Mouse (Mus musculus): ENCODE measurements around the gene B3galnt2.
"Not testable (repeated sequence)": the region's sequence is repeated elsewhere in the genome, so short reads cannot be mapped to it uniquely, and the experiment has no call there.

The B3galnt2 gene

GRCm38 (mm10) chr13:14011454-14011995 lies 57.3 kb downstream of the B3galnt2 start:
- DNase-seq = no peak

- DNase-seq = no peak
These were observed 59.7 kb downstream of the B3galnt2 start for GRCm38 (mm10) chr13:14014001-14014400.

GRCm38 (mm10) chr13:14014540-14014939 lies 60.3 kb downstream of the B3galnt2 start:
- no peak for DNase-seq

GRCm38 (mm10) chr13:14015609-14016008 lies 61.3 kb downstream of the B3galnt2 start:
- DNase-seq = no peak

- DNase-seq = no peak
These were observed 64.0 kb downstream of the B3galnt2 start for GRCm38 (mm10) chr13:14018283-14018682.

GRCm38 (mm10) chr13:14018852-14019251 lies 64.6 kb downstream of the B3galnt2 start:
- DNase-seq = no peak

- DNase-seq = not testable (repeated sequence)
These were observed 67.1 kb downstream of the B3galnt2 start for GRCm38 (mm10) chr13:14021417-14021816.

- no peak for DNase-seq
These were observed 71.3 kb downstream of the B3galnt2 start for GRCm38 (mm10) chr13:14025554-14025953.

GRCm38 (mm10) chr13:14026154-14026820 lies 72.0 kb downstream of the B3galnt2 start:
- no peak for DNase-seq

- DNase-seq = no peak
These were observed 79.2 kb downstream of the B3galnt2 start for GRCm38 (mm10) chr13:14033309-14034072.

- no peak for DNase-seq
These were observed 79.7 kb downstream of the B3galnt2 start for GRCm38 (mm10) chr13:14034073-14034348.

- not testable (repeated sequence) for DNase-seq
These were observed 81.1 kb downstream of the B3galnt2 start for GRCm38 (mm10) chr13:14035352-14035751.

GRCm38 (mm10) chr13:14035875-14036630 lies 81.8 kb downstream of the B3galnt2 start:
- DNase-seq = no peak

GRCm38 (mm10) chr13:14038911-14039291 lies 84.6 kb downstream of the B3galnt2 start:
- DNase-seq = no peak

GRCm38 (mm10) chr13:14039292-14039965 lies 85.2 kb downstream of the B3galnt2 start, which contains the start of gene Tbce:
TSS of gene Tbce (minus strand) at chr13:14039638.
- DNase-seq = peak; percentile 92

- no peak for DNase-seq
These were observed 85.9 kb downstream of the B3galnt2 start for GRCm38 (mm10) chr13:14040186-14040585.

- DNase-seq = no peak
These were observed 89.6 kb downstream of the B3galnt2 start for GRCm38 (mm10) chr13:14043851-14044250.

GRCm38 (mm10) chr13:14044521-14044920 lies 90.3 kb downstream of the B3galnt2 start:
- DNase-seq = no peak
